8 mouse cellular contexts compared by ENCODE assay signal in genomic region chr7:100845412-100845811, GRCm38 (mm10). TPM values are rescaled to one million over a fixed set of nuclear protein-coding genes. Genes with fewer than 3 reads are reported as not detected.
A peak's percentile ranks its signal among the peaks of the same experiment; 100 is the strongest.
DNase-seq lines count a peak whose midpoint lies in the region; ATAC-seq and TF ChIP-seq lines count a peak whose summit lies in the region.

No protein-coding gene starts in this region.

- no peaks in the 10 kb centered on the region for H3K27me3 ChIP-seq in heart, embryonic 12.5 days (replicated peaks)
- no peaks in the 10 kb centered on the region for H3K27me3 ChIP-seq in heart, postnatal 0 days (ENCODE audit: control insufficient read depth, insufficient read depth, low read length)
- no peaks in the 10 kb centered on the region for H3K27me3 ChIP-seq in midbrain, embryonic 14.5 days (ENCODE audit: control insufficient read depth, insufficient read depth, low read length)

- intact Hi-C loops in left cerebral cortex, postnatal 25 days (cut with DNase I) = no loop called here

- H3K9me3 ChIP-seq in heart, embryonic 12.5 days (replicated peaks) = no peaks in the 10 kb centered on the region
- no peaks in the 10 kb centered on the region for H3K9me3 ChIP-seq in heart, postnatal 0 days (replicated peaks; ENCODE audit: control insufficient read depth, low read length)
- H3K9me3 ChIP-seq in midbrain, embryonic 14.5 days (ENCODE audit: control insufficient read depth, low read length) = no peaks in the 10 kb centered on the region

- H3K4me2 ChIP-seq in heart, embryonic 12.5 days = no peak overlapping the region
- no peak overlapping the region for H3K4me2 ChIP-seq in heart, postnatal 0 days (ENCODE audit: low read depth, low read length)
- H3K4me2 ChIP-seq in midbrain, embryonic 14.5 days (ENCODE audit: low read length) = no peak overlapping the region

- DNase-seq in heart, adult 11 months = peak; percentile 99
- peak; percentile 91 for DNase-seq in heart, postnatal 0 days (ENCODE audit: low spot score)
- DNase-seq in left cerebral cortex, postnatal 25 days (ENCODE audit: low spot score in 2 of 2) = peak; percentile 55 to 72
- DNase-seq in midbrain, embryonic 14.5 days = no peak
- DNase-seq in right cerebral cortex, postnatal 25 days = no peak

- no peak overlapping the region for H3K9ac ChIP-seq in heart, embryonic 12.5 days
- H3K9ac ChIP-seq in heart, postnatal 0 days (replicated peaks; ENCODE audit: low read depth, low read length) = no peak overlapping the region
- no peak overlapping the region for H3K9ac ChIP-seq in midbrain, embryonic 14.5 days (replicated peaks; ENCODE audit: low read length)

- H3K36me3 ChIP-seq in heart, embryonic 12.5 days = peaks cover 24% of the 10 kb centered on the region
- H3K36me3 ChIP-seq in heart, postnatal 0 days (replicated peaks; ENCODE audit: control insufficient read depth, insufficient read depth, low read length) = no peaks in the 10 kb centered on the region
- 0 out of 2 replicates have a peak, but pooled peaks cover 5% of the 10 kb centered on the region for H3K36me3 ChIP-seq in midbrain, embryonic 14.5 days (ENCODE audit: control insufficient read depth, insufficient read depth, low read length)

- no peak for TF ChIP-seq CTCF in bone marrow macrophage, adult 2 months (IDR thresholded peaks at IDR 0.05; ENCODE audit: low read depth, low read length)
- TF ChIP-seq CTCF in heart, postnatal 0 days (IDR thresholded peaks at IDR 0.05; ENCODE audit: low read depth) = no peak

- H3K4me3 ChIP-seq in heart, embryonic 12.5 days = no peak overlapping the region
- H3K4me3 ChIP-seq in bone marrow macrophage, adult 2 months (ENCODE audit: insufficient read depth, low read length) = no peak overlapping the region
- H3K4me3 ChIP-seq in heart, postnatal 0 days (ENCODE audit: low read depth, low read length) = no peak overlapping the region
- H3K4me3 ChIP-seq in midbrain, embryonic 14.5 days (replicated peaks; ENCODE audit: low read depth, low read length) = no peak overlapping the region

- TF ChIP-seq EP300 in heart, postnatal 0 days (IDR thresholded peaks at IDR 0.05; ENCODE audit: low read depth) = peak; percentile 78; the same call in 1 of the 2 replicates

- WGBS in heart, embryonic 12.5 days = 19% methylated on average over 1 of the region's 1 CpGs
- WGBS in heart, postnatal 0 days = 23% methylated on average over 1 of the region's 1 CpGs
- 73% methylated on average over 1 of the region's 1 CpGs for WGBS in midbrain, embryonic 14.5 days

- H3K4me1 ChIP-seq in heart, embryonic 12.5 days (replicated peaks) = peaks cover 21% of the 10 kb centered on the region
- H3K4me1 ChIP-seq in bone marrow macrophage, adult 2 months (ENCODE audit: control insufficient read depth, insufficient read depth, low read length) = peaks cover 19% of the 10 kb centered on the region
- peaks cover 15% of the 10 kb centered on the region for H3K4me1 ChIP-seq in heart, postnatal 0 days (ENCODE audit: control insufficient read depth, insufficient read depth)
- H3K4me1 ChIP-seq in midbrain, embryonic 14.5 days (ENCODE audit: control insufficient read depth, insufficient read depth, low read length) = no peaks in the 10 kb centered on the region

- no peak overlapping the region for H3K27ac ChIP-seq in heart, embryonic 12.5 days (ENCODE audit: poor library complexity, severe bottlenecking)
- H3K27ac ChIP-seq in bone marrow macrophage, adult 2 months (ENCODE audit: insufficient read depth, low read depth, low read length) = peak overlapping the region; percentile 86
- peak overlapping the region; percentile 70 for H3K27ac ChIP-seq in heart, postnatal 0 days (ENCODE audit: low read depth)
- no peak overlapping the region for H3K27ac ChIP-seq in midbrain, embryonic 14.5 days (replicated peaks; ENCODE audit: low read depth, low read length)

- no peak for TF ChIP-seq POLR2A in bone marrow macrophage, adult 2 months (IDR thresholded peaks at IDR 0.05; ENCODE audit: borderline replicate concordance, low read depth, low read length)

- no peak for ATAC-seq in heart, embryonic 12.5 days (ENCODE audit: insufficient number of reproducible peaks, low FRiP score)
- peak; percentile 87 for ATAC-seq in heart, postnatal 0 days (ENCODE audit: insufficient read depth, low read depth)
- ATAC-seq in megakaryocyte-erythroid progenitor cell, adult 5-6 weeks (replicated peaks; ENCODE audit: low FRiP score, low TSS enrichment, poor library complexity, severe bottlenecking) = peak; percentile 9; the same call in 1 of the 2 replicates
- no peak for ATAC-seq in midbrain, embryonic 14.5 days (ENCODE audit: low FRiP score, low TSS enrichment)

RNA-seq across cellular contexts. Expression of gene Relt, which starts 17.8 kb away (rescaled TPM):
- 4.1 TPM in 2 replicates for polyA plus RNA-seq in heart, embryonic 12.5 days (2016; fragmentation: Nextera tagmentation; extraction: Ambion mirVana)
- polyA plus RNA-seq in bone marrow macrophage, adult 2 months (2012; ENCODE audit: insufficient read depth, insufficient read length, missing spikeins) = 6.3 and 6.9 TPM in 2 replicates
- 5.1 and 5.9 TPM in 2 replicates for total RNA-seq in heart, postnatal 0 days (2014; rRNA removed; ENCODE audit: low replicate concordance)
- polyA plus RNA-seq in heart, postnatal 0 days (2015; fragmentation: Nextera tagmentation; extraction: Ambion mirVana) = 1.8 and 2.3 TPM in 2 replicates
- total RNA-seq in left cerebral cortex, postnatal 25 days (2021) = 10 to 100 TPM; 13.8 to 16.6 TPM
- 8.0 and 10.9 TPM in 2 replicates for total RNA-seq in megakaryocyte-erythroid progenitor cell, adult 5-6 weeks (2014; fragmentation: Nextera tagmentation)
- 5.2 and 6.4 TPM in 2 replicates for total RNA-seq in megakaryocyte-erythroid progenitor cell, adult 5-6 weeks (2017)
- polyA plus RNA-seq in midbrain, embryonic 14.5 days (2014; fragmentation: Nextera tagmentation; extraction: Ambion mirVana) = 3.9 and 4.5 TPM in 2 replicates

Comparison
In these comparisons a context has a peak if more than half of its experiments do, and no peak if none do; other contexts are left out.
1. ATAC-seq: peak in heart, postnatal 0 days (single experiment) and megakaryocyte-erythroid progenitor cell, adult 5-6 weeks (single experiment); none in heart, embryonic 12.5 days (single experiment) and midbrain, embryonic 14.5 days (single experiment).
2. H3K27ac ChIP-seq: peak in bone marrow macrophage, adult 2 months (single experiment) and heart, postnatal 0 days (single experiment); none in heart, embryonic 12.5 days (single experiment) and midbrain, embryonic 14.5 days (single experiment).
3. DNase-seq: peak in heart, adult 11 months (single experiment), heart, postnatal 0 days (single experiment) and left cerebral cortex, postnatal 25 days (2 of 2); none in midbrain, embryonic 14.5 days (single experiment) and right cerebral cortex, postnatal 25 days (single experiment).